Mouse (Mus musculus): ENCODE data around the gene Foxp1. TPM values are rescaled to one million over a fixed set of nuclear protein-coding genes. Genes with fewer than 3 reads are reported as not detected.

Foxp1 gene
- polyA plus RNA-seq, 1 experiment from 2014 or later, result 66.8 TPM

- Histone ChIP-seq H3K4me3 (peak overlapping the region; percentile 49), H3K4me2 (peak overlapping the region; percentile 74), H3K36me3 (no peaks in the 10 kb centered on the region), H3K9ac (peak overlapping the region; percentile 64), H3K4me1 (replicated peaks) (peaks cover 53% of the 10 kb centered on the region), H3K27me3 (no peaks in the 10 kb centered on the region), H3K9me3 (replicated peaks) (no peaks in the 10 kb centered on the region), H3K27ac (peak overlapping the region; percentile 98)
- peak; percentile 66 for ATAC-seq (replicated peaks; ENCODE audit: insufficient number of reproducible peaks, insufficient read depth, low FRiP score, low read depth)
- 3% methylated on average over 18 of the region's 18 CpGs for WGBS
These were observed 427.1 kb downstream of the Foxp1 start for GRCm38 (mm10) chr6:99095185-99096104.

DNA sequence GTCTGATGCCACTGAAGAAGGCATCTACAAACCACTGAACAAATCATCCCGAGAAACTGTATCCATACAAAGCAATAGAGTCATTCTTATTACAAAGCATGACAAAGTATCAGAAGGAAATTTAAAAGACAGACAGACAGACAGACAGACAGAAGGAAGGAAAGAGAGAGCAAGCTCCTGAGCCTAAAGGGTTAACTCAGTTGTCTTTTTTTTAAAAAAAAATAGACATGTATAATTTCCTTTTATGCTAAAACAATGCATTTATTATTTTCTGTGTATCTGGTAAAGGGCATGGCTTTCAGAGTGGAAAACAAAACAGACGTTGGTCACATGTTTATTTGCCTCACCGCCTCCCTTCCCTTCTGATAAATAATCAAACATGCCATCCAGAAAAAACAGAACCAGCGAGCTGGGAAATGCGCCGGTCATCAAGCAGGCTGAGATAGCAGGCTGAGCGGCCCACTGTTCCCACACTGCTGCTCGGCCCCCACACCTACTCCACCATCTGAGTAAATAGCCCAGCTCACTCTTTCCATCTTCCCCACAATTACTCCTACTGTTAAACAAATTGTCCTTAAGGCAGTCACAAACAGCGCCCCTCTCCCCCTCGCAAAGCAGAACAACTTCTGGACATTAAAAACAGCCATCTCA is 428.1 kb downstream of the Foxp1 start:
- 15% methylated on average over 10 of the region's 10 CpGs for WGBS
- Histone ChIP-seq H3K9me3 (replicated peaks) (no peaks in the 10 kb centered on the region), H3K27me3 (no peaks in the 10 kb centered on the region), H3K36me3 (no peaks in the 10 kb centered on the region), H3K4me2 (peak overlapping the region; percentile 74), H3K9ac (peak overlapping the region; percentile 41), H3K4me3 (peak overlapping the region; percentile 39), H3K4me1 (replicated peaks) (peaks cover 49% of the 10 kb centered on the region), H3K27ac (peak overlapping the region; percentile 98)
- ATAC-seq (replicated peaks; ENCODE audit: insufficient number of reproducible peaks, insufficient read depth, low FRiP score, low read depth), result peak; percentile 66

DNA sequence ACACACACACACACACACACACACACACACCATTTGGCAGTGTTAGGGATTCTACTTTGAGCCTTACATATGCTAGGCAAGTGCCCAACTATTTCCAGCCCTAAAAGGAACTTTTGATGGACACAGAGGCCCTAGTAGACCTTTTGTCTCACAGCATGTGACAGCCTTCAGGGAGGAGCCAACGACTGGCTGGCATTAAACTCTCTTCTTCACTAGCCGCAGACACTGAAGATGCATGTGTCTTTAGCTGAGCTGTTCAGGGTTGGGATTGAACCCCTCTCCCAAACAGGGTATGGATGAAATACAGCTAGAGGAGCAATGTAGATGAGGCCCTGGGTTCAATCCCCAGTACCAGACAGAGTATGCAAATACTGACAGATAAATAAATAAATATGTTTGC is 428.7 kb downstream of the Foxp1 start:
- Histone ChIP-seq H3K4me1 (replicated peaks) (peaks cover 49% of the 10 kb centered on the region), H3K27me3 (no peaks in the 10 kb centered on the region), H3K4me3 (no peak overlapping the region), H3K9me3 (replicated peaks) (no peaks in the 10 kb centered on the region), H3K4me2 (peak overlapping the region; percentile 74), H3K27ac (peak overlapping the region; percentile 98), H3K9ac (no peak overlapping the region), H3K36me3 (no peaks in the 10 kb centered on the region)
- 21% methylated on average over 2 of the region's 2 CpGs for WGBS
- ATAC-seq (replicated peaks; ENCODE audit: insufficient number of reproducible peaks, insufficient read depth, low FRiP score, low read depth), result peak; percentile 20; the same call in 1 of the 2 replicates

DNA sequence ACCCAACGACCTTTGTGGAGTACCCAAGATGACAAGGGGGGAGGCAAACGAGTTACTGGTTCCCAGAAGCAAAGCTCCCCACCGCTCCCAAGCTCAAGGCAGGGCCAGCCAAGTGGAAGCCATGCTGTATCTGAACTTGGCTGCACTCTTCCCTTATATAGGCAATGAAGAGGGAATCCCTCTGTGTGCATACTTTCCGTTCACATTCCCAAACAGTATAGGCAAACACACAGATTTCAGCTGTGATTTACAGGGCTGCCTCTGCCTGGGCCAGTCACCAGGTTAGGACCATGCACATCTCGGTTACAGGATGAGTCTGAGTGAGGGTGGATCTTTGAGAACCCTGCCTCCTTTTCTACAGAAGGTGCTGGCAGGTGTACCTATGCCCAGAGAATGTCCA is 429.3 kb downstream of the Foxp1 start:
- Histone ChIP-seq H3K27me3 (no peaks in the 10 kb centered on the region), H3K9me3 (replicated peaks) (no peaks in the 10 kb centered on the region), H3K27ac (peak overlapping the region; percentile 98), H3K4me2 (0 out of 2 replicates have a peak overlapping the region, but pooled peaks have one; percentile 24), H3K9ac (0 out of 2 replicates have a peak overlapping the region, but pooled peaks have one; percentile 20), H3K36me3 (no peaks in the 10 kb centered on the region), H3K4me1 (replicated peaks) (peaks cover 49% of the 10 kb centered on the region), H3K4me3 (no peak overlapping the region)
- 44% methylated on average over 5 of the region's 5 CpGs for WGBS
- no peak for ATAC-seq (replicated peaks; ENCODE audit: insufficient number of reproducible peaks, insufficient read depth, low FRiP score, low read depth)

GRCm38 (mm10) chr6:99091799-99092198 is 430.7 kb downstream of the Foxp1 start:
- WGBS, result 82% methylated on average over 2 of the region's 2 CpGs
- Histone ChIP-seq H3K4me2 (no peak overlapping the region), H3K9ac (no peak overlapping the region), H3K9me3 (replicated peaks) (no peaks in the 10 kb centered on the region), H3K4me1 (replicated peaks) (peaks cover 53% of the 10 kb centered on the region), H3K27ac (no peak overlapping the region), H3K36me3 (no peaks in the 10 kb centered on the region), H3K27me3 (no peaks in the 10 kb centered on the region), H3K4me3 (no peak overlapping the region)
- no peak for ATAC-seq (replicated peaks; ENCODE audit: insufficient number of reproducible peaks, insufficient read depth, low FRiP score, low read depth)

- peaks cover 26% of the 10 kb centered on the region for H3K4me1 ChIP-seq (replicated peaks)
- no peaks in the 10 kb centered on the region for H3K9me3 ChIP-seq (replicated peaks)
- no peak overlapping the region for H3K4me2 ChIP-seq
- H3K36me3 ChIP-seq, result no peaks in the 10 kb centered on the region
- H3K27ac ChIP-seq, result peak overlapping the region; percentile 24; the same call in 1 of the 2 replicates
- no peak overlapping the region for H3K9ac ChIP-seq
- no peak for ATAC-seq (replicated peaks; ENCODE audit: insufficient number of reproducible peaks, insufficient read depth, low FRiP score, low read depth)
- no peak overlapping the region for H3K4me3 ChIP-seq
- no peaks in the 10 kb centered on the region for H3K27me3 ChIP-seq
- 62% methylated on average over 7 of the region's 7 CpGs for WGBS
These were observed 434.9 kb downstream of the Foxp1 start for GRCm38 (mm10) chr6:99087598-99087997.

DNA sequence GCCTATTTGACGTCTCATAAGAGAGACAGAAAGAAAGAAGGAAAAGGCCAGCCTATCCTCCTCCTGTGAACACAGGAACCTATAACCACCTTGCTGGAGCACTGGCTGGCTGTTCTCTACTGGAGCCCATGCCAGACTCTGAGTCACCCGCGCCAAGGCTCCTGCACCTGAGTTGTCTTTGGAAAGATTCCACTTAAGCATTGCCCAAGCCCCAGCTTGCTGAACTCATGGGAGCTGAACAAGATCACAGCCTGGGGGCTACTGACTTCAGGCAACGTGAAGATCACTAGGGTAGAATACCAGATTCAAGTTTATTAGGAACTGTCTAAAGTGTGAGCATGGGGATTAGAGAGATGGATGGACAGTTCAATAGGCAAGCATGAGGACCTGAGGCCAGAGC is 437.6 kb downstream of the Foxp1 start:
- H3K27ac ChIP-seq, result no peak overlapping the region
- no peak overlapping the region for H3K4me2 ChIP-seq
- no peaks in the 10 kb centered on the region for H3K36me3 ChIP-seq
- no peak overlapping the region for H3K4me3 ChIP-seq
- peaks cover 33% of the 10 kb centered on the region for H3K4me1 ChIP-seq (replicated peaks)
- H3K27me3 ChIP-seq, result no peaks in the 10 kb centered on the region
- H3K9me3 ChIP-seq (replicated peaks), result no peaks in the 10 kb centered on the region
- 85% methylated on average over 4 of the region's 4 CpGs for WGBS
- no peak for ATAC-seq (replicated peaks; ENCODE audit: insufficient number of reproducible peaks, insufficient read depth, low FRiP score, low read depth)
- no peak overlapping the region for H3K9ac ChIP-seq

- H3K27me3 ChIP-seq, result no peaks in the 10 kb centered on the region
These were observed 441.3 kb downstream of the Foxp1 start for GRCm38 (mm10) chr6:99081259-99081658.

DNA sequence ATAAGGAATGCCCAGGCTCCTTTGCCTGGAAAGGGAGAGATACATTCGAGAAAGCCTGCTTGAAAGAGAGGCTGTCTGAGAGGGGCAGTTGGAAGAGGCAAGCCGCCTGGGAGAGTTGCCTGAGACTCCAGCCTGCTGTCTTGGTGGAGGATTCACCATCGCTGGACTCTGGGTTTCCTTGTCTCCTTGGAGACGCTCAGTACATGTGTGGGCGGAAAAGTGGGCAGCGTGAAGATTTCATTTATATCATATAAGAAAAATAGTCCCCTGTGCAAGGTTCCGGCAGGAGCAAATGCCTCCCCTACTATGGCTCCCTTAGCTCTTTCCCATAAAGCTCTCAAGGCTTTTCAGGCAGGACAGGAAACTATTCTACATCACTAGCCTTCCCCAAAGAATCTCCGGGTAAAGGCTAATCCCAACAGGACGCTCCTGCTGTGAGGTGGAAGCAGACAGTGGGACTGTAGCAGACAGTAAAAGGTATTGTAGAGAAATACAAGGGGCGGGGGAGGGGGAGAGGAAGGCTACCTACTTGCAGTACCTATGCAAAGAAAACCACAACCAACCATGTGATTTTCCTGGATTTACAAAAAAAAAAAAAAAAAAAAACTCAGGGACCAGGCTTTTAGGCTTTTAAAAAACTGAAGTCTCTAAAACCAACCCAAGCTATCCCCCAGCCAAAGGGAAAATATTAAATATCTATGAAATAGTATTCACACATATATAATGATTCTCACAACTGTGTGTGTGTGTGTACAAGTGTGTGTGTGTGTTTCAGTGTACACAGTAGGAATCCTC is 443.3 kb downstream of the Foxp1 start:
- WGBS, result 65% methylated on average over 10 of the region's 10 CpGs
- no peak for ATAC-seq (replicated peaks; ENCODE audit: insufficient number of reproducible peaks, insufficient read depth, low FRiP score, low read depth)
- Histone ChIP-seq H3K27me3 (no peaks in the 10 kb centered on the region), H3K4me3 (no peak overlapping the region), H3K4me2 (no peak overlapping the region), H3K36me3 (peaks cover 17% of the 10 kb centered on the region), H3K9me3 (replicated peaks) (no peaks in the 10 kb centered on the region; the same call in 1 of the 2 replicates), H3K27ac (no peak overlapping the region), H3K4me1 (replicated peaks) (peaks cover 15% of the 10 kb centered on the region), H3K9ac (no peak overlapping the region)

More at GRCm38 (mm10) chr6:99081259-99081658, 441.3 kb downstream of the Foxp1 start:
- Histone ChIP-seq H3K4me3 (no peak overlapping the region), H3K9ac (no peak overlapping the region), H3K9me3 (replicated peaks) (no peaks in the 10 kb centered on the region), H3K36me3 (no peaks in the 10 kb centered on the region), H3K27ac (peak overlapping the region; percentile 62), H3K4me2 (peak overlapping the region; percentile 8; the same call in 1 of the 2 replicates), H3K4me1 (replicated peaks) (peaks cover 18% of the 10 kb centered on the region)
- ATAC-seq (replicated peaks; ENCODE audit: insufficient number of reproducible peaks, insufficient read depth, low FRiP score, low read depth), result peak; percentile 73
- WGBS, result 34% methylated on average over 5 of the region's 5 CpGs

DNA sequence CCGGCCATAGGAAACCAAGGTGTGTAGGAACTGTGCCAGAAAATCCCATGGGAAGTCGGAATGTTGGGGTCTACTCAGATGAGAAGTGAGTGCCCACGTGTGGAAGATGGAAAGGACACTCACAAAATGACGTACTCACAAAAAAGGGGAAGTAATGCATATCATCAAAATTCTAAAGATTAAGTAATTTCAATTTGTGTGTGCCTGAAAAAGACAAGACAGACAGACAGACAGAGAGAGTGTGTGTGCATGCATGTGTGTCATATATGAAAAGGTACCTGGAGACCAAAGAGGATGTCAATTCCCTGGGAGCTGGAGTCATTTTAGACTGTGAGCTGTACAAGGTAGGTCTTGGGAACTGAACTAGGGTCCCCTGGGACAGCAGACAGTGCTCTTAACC is 444.4 kb downstream of the Foxp1 start:
- Histone ChIP-seq H3K27ac (no peak overlapping the region), H3K9me3 (replicated peaks) (no peaks in the 10 kb centered on the region; the same call in 1 of the 2 replicates), H3K27me3 (no peaks in the 10 kb centered on the region), H3K9ac (no peak overlapping the region), H3K36me3 (peaks cover 19% of the 10 kb centered on the region), H3K4me1 (replicated peaks) (peaks cover 15% of the 10 kb centered on the region), H3K4me2 (no peak overlapping the region), H3K4me3 (no peak overlapping the region)
- ATAC-seq (replicated peaks; ENCODE audit: insufficient number of reproducible peaks, insufficient read depth, low FRiP score, low read depth), result no peak
- WGBS, result 89% methylated on average over 4 of the region's 4 CpGs
